Mouse (Mus musculus) thymus, postnatal 14 days (tissue): ENCODE results near the gene Fars2.

Experiments
- DNase-seq: peaks from one replicate; pipeline ENCODE4 v3.0.0; 2021

Gene Fars2

GRCm38 (mm10) chr13:36117143-36118014, at the start of gene Fars2, which contains the start of gene Lyrm4:
TSS of gene Fars2 (plus strand) at chr13:36117412.
TSS of gene Lyrm4 (minus strand) at chr13:36117526.
- DNase-seq, result peak; percentile 97

DNA sequence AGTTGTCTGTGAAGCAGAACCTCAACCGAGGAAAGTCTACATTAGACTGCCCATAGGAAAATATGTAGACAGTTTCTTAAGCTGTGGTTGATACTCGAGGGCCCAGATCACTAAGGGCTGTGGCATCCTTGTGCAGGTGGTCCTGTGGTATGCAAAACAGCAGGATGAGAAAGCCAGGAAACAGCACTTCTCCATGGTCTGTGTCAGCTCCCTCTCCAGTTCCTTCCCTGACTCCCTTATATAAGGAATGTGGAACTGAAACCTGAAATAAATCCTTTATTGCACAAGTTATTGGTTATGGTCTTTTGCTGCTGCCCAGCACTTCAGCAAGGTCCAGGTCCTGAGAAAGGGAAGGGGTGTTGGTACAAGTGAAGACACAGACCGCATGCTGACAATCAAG, 42.7 kb upstream of the Fars2 start:
- no peak for DNase-seq

- no peak for DNase-seq
Observed at GRCm38 (mm10) chr13:36081591-36081990, 35.6 kb upstream of the Fars2 start.

- no peak for DNase-seq
Observed at GRCm38 (mm10) chr13:36084701-36085100, 32.5 kb upstream of the Fars2 start.

GRCm38 (mm10) chr13:36085971-36086370, 31.2 kb upstream of the Fars2 start:
- DNase-seq, result no peak

DNA sequence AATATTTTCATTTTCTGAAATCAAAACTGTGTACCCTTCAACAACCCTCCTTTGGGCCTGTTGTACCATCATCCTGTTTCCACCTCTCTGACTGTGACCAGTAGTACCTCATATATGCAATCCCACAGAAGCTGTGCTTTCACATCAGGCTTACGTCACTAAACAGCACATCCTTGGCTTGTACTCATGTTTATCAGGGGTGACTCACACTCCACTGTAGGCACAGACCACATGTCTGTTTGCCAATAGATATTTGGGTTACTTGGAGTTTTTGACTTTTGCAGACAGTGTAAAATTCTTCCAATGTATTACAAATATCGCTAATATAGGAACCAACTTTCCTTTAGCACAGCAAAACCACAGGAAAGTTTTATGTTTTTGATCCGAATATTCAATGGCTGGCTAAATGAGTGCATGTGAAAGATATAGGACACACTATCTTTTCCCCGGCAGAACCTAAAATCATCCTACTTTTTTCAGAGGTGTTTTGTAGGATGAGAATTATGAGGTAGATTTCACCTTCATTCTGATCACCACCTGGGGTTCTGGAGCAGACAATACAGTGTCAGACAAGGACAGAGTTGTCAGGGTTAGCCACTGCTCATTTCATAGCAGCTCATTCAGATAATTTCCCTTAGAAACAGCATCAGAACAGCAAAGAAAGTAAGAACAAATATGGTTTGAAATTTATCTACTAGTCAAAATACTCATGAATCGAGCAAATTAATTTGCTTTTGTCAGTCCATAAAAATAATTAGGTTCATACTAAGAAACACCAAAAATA, 30.4 kb upstream of the Fars2 start:
- DNase-seq, result no peak

GRCm38 (mm10) chr13:36087427-36087826, 29.8 kb upstream of the Fars2 start:
- no peak for DNase-seq

DNA sequence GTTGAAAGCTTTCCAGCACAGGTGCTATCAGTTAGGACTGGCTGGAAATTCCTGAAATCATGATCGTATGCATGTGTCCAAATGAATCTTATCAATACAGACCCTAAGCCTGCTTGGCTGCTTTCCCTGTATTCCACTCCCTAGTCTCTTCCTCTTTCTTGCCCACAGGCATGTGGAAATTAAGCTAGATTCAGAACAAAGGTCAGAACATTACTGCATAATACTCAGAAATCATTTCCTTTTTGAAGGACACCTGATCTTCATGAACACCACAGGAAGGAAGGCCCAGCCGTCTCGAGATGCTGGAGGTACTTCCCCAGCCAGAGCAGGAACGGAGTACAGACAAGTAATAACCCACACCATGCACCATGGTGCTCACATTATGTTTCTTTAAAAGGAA, 29.0 kb upstream of the Fars2 start:
- DNase-seq, result no peak

DNA sequence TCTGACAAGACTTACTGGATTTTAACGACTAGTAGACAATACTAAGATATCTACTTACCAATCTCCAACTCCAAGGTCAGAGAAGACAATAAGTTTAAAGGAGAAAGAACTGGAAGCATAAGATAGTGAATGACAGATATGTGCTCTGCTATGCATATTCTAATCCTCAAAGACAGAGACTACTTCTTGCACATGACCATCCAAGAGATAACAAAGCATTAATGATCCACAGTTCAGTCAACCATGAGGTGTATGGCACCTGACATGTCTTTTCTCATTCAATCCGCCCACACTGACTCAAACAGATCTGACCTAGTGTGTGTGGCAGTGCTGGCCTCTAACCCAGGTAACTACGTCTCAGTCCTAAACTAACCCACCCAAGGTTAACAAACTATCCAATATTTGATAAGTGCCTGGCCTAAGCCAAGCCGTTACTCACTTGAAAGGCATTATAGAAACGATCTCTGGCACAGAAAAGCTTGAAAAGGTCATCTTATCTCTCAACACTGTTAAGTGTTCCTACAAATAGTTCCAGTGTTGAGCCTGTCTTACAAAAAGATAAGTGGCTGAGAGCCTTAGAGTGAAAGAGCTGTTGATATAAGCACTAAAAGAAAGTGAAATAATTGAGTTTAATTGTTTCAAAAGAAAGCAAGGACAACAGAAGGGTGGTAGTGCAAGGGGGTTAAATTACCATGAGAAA, 20.4 kb upstream of the Fars2 start:
- DNase-seq, result no peak

GRCm38 (mm10) chr13:36105591-36105990, 11.6 kb upstream of the Fars2 start:
- DNase-seq, result no peak

GRCm38 (mm10) chr13:36108528-36108927, 8.7 kb upstream of the Fars2 start:
- no peak for DNase-seq

DNA sequence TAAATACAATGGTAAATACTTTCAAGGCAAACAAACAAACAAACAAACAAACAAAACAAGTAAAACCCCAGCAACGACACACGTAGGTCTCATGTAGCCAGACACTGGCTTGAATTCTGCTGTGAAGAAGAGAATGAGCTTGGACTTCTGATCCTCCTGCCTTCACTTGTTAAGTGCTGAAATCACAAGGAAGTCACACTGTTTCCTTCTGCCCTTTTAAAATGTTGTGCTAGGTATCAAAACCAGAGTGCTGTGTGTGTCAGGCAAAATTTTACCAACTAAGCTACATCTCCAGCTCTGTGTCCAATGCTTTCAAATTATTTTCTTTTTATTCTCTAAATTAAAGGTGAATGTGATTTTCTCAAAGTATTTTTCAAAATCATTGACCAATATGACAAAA, 5.9 kb upstream of the Fars2 start:
- DNase-seq, result no peak

- no peak for DNase-seq
Observed at GRCm38 (mm10) chr13:36113181-36113580, 4.0 kb upstream of the Fars2 start.

GRCm38 (mm10) chr13:36116520-36117142, 581 bp upstream of the Fars2 start:
- DNase-seq, result peak; percentile 53

DNA sequence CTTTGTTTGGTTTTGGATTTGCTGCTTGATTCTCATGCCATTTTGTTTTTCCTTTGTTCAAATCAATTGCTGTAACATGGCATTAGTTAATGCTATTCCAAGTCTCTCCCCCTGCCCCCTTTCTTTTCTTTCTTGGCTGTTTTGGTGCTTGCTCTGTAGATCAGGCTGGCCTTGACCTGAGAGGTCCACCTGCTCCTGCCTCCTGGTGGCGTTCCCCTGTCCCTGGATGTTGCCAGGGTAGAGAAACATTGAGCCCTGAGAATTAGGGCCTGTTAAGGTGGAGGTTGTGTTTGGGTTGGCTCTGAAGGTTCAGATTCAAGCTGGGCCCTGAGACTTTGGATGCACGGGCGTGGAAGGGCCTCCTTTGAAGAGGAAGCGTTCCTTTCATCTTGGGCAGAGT, 2.5 kb downstream of the Fars2 start:
- DNase-seq, result no peak

DNA sequence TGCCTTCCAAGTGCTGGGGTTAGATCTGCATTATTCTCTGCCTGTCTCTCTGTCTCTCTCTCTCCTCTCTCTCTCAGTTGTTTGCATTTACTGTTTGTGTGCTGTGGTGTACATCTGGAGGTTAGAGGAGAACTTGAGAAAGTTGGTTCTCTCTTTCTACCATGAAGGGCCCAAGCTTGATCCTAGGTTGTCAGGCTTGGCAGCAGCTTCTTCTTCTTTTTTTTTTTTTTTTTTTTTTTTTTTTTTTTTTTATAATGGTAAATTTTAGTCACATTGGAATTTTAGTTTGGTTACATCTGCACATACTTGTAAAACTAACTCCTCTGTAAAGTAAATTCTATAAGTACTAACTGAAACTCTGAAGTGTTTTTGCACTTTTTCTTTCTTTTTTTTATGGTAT, 3.4 kb downstream of the Fars2 start:
- no peak for DNase-seq

GRCm38 (mm10) chr13:36129360-36130054, 12.3 kb downstream of the Fars2 start:
- DNase-seq, result no peak

DNA sequence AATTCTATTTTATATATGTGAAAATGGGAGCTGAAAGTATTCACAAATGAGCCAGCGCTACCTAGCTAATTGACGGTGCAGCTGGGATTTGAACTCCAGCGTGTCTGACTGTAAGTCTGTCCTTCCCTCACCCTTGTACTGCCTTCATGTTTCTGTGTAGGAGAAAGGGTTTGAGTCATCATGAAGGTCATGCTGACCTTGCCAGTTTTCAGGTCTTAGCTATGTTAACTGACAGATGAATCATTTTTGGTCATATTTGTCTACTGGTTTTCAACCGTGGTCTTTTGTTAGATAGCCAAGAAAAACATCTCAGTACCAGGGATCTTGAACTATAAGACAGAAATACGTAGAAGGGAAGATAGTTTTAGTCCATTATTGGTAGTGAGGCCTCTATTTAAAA, 14.2 kb downstream of the Fars2 start:
- no peak for DNase-seq

GRCm38 (mm10) chr13:36131992-36132649, 14.9 kb downstream of the Fars2 start:
- no peak for DNase-seq

DNA sequence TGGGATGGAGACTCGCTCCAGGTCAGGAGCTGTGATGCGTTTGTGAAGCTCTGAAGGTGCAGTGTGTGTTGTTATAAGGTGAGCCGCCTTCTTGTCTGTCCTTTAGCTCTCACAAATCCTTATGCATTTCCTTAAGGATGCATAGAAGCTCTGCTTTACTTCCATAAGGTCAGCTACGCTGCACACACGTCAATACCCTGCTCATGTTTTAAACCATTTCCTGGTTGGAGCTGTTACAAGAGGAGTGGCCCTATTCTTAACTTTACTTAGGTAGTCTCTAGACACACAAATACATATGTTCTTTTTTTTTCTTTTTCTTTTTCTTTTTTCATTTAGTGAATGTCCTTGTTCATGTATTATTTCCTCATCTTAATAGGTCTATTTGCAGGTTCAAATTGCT, 22.5 kb downstream of the Fars2 start:
- DNase-seq, result no peak

DNA sequence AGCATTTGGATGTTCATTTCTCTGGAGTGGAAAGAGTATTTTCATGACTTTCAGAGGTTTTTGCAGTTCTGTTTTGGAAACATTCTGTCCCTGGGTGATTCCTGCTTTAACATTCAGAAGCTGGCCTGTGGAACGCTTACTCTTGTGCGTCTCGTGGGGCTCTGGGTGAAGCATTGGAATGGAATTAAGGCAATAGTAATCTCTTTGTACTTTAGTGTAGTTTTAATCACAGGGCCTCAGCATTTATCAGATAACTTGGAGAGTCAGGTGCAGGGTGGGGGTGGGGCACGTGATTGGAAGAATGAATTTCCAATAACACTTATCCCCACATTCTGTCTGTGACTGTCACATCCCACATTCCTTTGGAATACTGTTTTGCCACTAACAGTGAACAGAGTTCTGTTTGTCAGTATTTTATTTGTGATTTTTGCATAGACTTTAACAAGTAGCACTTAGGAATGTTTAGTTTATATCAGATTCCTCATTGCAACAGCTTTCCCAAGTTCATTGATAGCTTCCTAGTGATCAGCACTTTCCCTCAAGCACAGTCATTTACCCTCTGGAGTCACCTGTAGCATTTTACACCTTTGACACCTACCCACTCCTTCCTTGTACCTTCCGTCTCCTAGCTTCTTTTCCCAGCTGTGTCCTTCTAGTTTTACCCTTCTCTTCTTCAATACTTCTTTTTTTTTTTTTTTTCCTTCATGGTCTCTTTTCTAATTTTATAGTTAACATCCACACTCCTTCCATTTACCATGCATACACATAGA, 23.2 kb downstream of the Fars2 start:
- no peak for DNase-seq
